Mouse (Mus musculus) left cerebral cortex, adult 18-20 months (tissue): ENCODE results near the gene Fam129a. TPM values are rescaled to one million over a fixed set of nuclear protein-coding genes. Genes with fewer than 3 reads are reported as not detected.
"Not testable (repeated sequence)": the region's sequence is repeated elsewhere in the genome, so short reads cannot be mapped to it uniquely, and the experiment has no call there.

Experiments
- DNase-seq, 2 experiments: peaks; one replicate each; pipeline ENCODE4 v3.0.0; 2021 to 2022; ENCODE audit warnings: low spot score in 2 of 2, mixed read lengths in 1 of 2
- total RNA-seq, 2 experiments: library from RNA; stranded (reverse); gene quantifications; 2 replicates each; pipeline ENCODE4 v1.2.3; 2021

Fam129a gene
- total RNA-seq, 2 experiments from 2014 or later = 1.4 to 1.5 TPM

- no peak for DNase-seq
These were observed 150.5 kb downstream of the Fam129a start for GRCm38 (mm10) chr1:151721357-151721983.

GRCm38 (mm10) chr1:151723771-151724170, 152.8 kb downstream of the Fam129a start:
- DNase-seq = no peak

- no peak for DNase-seq
These were observed 154.6 kb downstream of the Fam129a start for GRCm38 (mm10) chr1:151725590-151725989.

- no peak for DNase-seq
These were observed 155.4 kb downstream of the Fam129a start for GRCm38 (mm10) chr1:151726358-151726757.

GRCm38 (mm10) chr1:151728141-151728540, 157.2 kb downstream of the Fam129a start:
- no peak for DNase-seq

GRCm38 (mm10) chr1:151737146-151737545, 166.2 kb downstream of the Fam129a start:
- DNase-seq = no peak

GRCm38 (mm10) chr1:151741199-151741621, 170.2 kb downstream of the Fam129a start:
- no peak for DNase-seq

GRCm38 (mm10) chr1:151749894-151750293, 178.9 kb downstream of the Fam129a start:
- not testable (repeated sequence) for DNase-seq

- no peak for DNase-seq
These were observed 182.0 kb downstream of the Fam129a start for GRCm38 (mm10) chr1:151752946-151753345.

GRCm38 (mm10) chr1:151753374-151753929, 182.5 kb downstream of the Fam129a start:
- DNase-seq = no peak

GRCm38 (mm10) chr1:151754028-151754489, 183.1 kb downstream of the Fam129a start:
- DNase-seq = no peak

- DNase-seq = peak; percentile 97 to 99
These were observed 184.1 kb downstream of the Fam129a start, which contains the start of gene Edem3 for GRCm38 (mm10) chr1:151754881-151755659. Gene Edem3, plus strand, starts transcription at chr1:151755371.

- DNase-seq = no peak
These were observed 184.9 kb downstream of the Fam129a start for GRCm38 (mm10) chr1:151755660-151756424.

GRCm38 (mm10) chr1:151756425-151756728, 185.4 kb downstream of the Fam129a start:
- DNase-seq = no peak

GRCm38 (mm10) chr1:151758301-151758700, 187.3 kb downstream of the Fam129a start:
- DNase-seq = no peak

- DNase-seq = no peak
These were observed 188.0 kb downstream of the Fam129a start for GRCm38 (mm10) chr1:151758991-151759390.

GRCm38 (mm10) chr1:151764236-151764635, 193.2 kb downstream of the Fam129a start:
- no peak for DNase-seq

GRCm38 (mm10) chr1:151766166-151766565, 195.2 kb downstream of the Fam129a start:
- no peak for DNase-seq

- no peak for DNase-seq
These were observed 196.1 kb downstream of the Fam129a start for GRCm38 (mm10) chr1:151766976-151767654.

- no peak for DNase-seq
These were observed 198.4 kb downstream of the Fam129a start for GRCm38 (mm10) chr1:151769200-151769913.
